Mouse (Mus musculus): ENCODE data around the gene Scrn1. TPM values are rescaled to one million over a fixed set of nuclear protein-coding genes. Genes with fewer than 3 reads are reported as not detected.
A peak's percentile ranks its signal among the peaks of the same experiment; 100 is the strongest.

Scrn1 gene
- total and polyA plus RNA-seq, 2 experiments from 2014 or later = 91.7 to 121 TPM

DNA sequence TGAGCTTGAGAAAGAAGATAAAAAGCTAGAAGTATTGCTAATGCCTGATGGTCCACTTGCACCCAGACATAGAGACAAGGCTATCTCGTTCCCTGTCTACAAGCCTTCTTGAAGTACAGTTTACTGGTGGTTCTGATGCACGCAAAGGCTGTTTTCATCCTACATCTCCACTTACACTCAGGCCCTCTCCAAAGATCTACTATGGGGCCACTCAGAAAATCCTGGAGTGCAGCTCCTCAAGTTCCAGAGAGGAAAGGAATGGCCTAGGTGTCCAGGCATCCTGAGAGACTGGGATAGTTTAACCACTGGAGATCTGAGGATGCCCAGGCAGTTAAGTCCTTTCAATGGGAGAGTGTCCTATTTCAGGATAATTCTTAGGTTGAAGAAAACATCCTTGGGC lies 24.4 kb upstream of the Scrn1 start:
- no peak for TF ChIP-seq CTCF (IDR thresholded peaks at IDR 0.05; ENCODE audit: low read depth)
- Histone ChIP-seq H3K36me3 (ENCODE audit: insufficient read depth, low read length) (no peaks in the 10 kb centered on the region), H3K4me2 (ENCODE audit: low read depth, low read length) (no peak overlapping the region), H3K9ac (replicated peaks; ENCODE audit: low read length) (no peak overlapping the region), H3K4me3 (ENCODE audit: low read length) (no peak overlapping the region), H3K27me3 (ENCODE audit: insufficient read depth, low read length) (no peaks in the 10 kb centered on the region), H3K9me3 (ENCODE audit: low read length) (no peaks in the 10 kb centered on the region), H3K27ac (no peak overlapping the region), H3K4me1 (ENCODE audit: insufficient read depth, low read length) (peaks cover 5% of the 10 kb centered on the region; the same call in 1 of the 2 replicates)
- no peak for ATAC-seq
- DNase-seq (ENCODE audit: low spot score) = no peak
- 88% methylated on average over 2 of the region's 2 CpGs for WGBS

- no peak for TF ChIP-seq CTCF (IDR thresholded peaks at IDR 0.05; ENCODE audit: low read depth)
- no peaks in the 10 kb centered on the region for H3K4me1 ChIP-seq (ENCODE audit: insufficient read depth, low read length)
- H3K27me3 ChIP-seq (ENCODE audit: insufficient read depth, low read length) = no peaks in the 10 kb centered on the region
- H3K36me3 ChIP-seq (ENCODE audit: insufficient read depth, low read length) = no peaks in the 10 kb centered on the region
- 24% methylated on average over 1 of the region's 1 CpGs for WGBS
- no peaks in the 10 kb centered on the region for H3K9me3 ChIP-seq (ENCODE audit: low read length)
- DNase-seq (ENCODE audit: low spot score) = no peak
- H3K27ac ChIP-seq = no peak overlapping the region
- no peak overlapping the region for H3K9ac ChIP-seq (replicated peaks; ENCODE audit: low read length)
- H3K4me2 ChIP-seq (ENCODE audit: low read depth, low read length) = no peak overlapping the region
- ATAC-seq = no peak
- no peak overlapping the region for H3K4me3 ChIP-seq (ENCODE audit: low read length)
These were observed 21.9 kb upstream of the Scrn1 start for GRCm38 (mm10) chr6:54588212-54588611.

GRCm38 (mm10) chr6:54587683-54588082 lies 21.4 kb upstream of the Scrn1 start:
- Histone ChIP-seq H3K4me2 (ENCODE audit: low read depth, low read length) (no peak overlapping the region), H3K4me1 (ENCODE audit: insufficient read depth, low read length) (no peaks in the 10 kb centered on the region), H3K4me3 (ENCODE audit: low read length) (no peak overlapping the region), H3K36me3 (ENCODE audit: insufficient read depth, low read length) (no peaks in the 10 kb centered on the region), H3K27ac (no peak overlapping the region), H3K9me3 (ENCODE audit: low read length) (no peaks in the 10 kb centered on the region), H3K27me3 (ENCODE audit: insufficient read depth, low read length) (no peaks in the 10 kb centered on the region), H3K9ac (replicated peaks; ENCODE audit: low read length) (no peak overlapping the region)
- DNase-seq (ENCODE audit: low spot score) = no peak
- no peak for ATAC-seq
- no peak for TF ChIP-seq CTCF (IDR thresholded peaks at IDR 0.05; ENCODE audit: low read depth)
- WGBS = 90% methylated on average over 4 of the region's 4 CpGs

GRCm38 (mm10) chr6:54586911-54587310 lies 20.6 kb upstream of the Scrn1 start:
- Histone ChIP-seq H3K27me3 (ENCODE audit: insufficient read depth, low read length) (no peaks in the 10 kb centered on the region), H3K36me3 (ENCODE audit: insufficient read depth, low read length) (no peaks in the 10 kb centered on the region), H3K27ac (no peak overlapping the region), H3K9ac (replicated peaks; ENCODE audit: low read length) (no peak overlapping the region), H3K9me3 (ENCODE audit: low read length) (no peaks in the 10 kb centered on the region), H3K4me2 (ENCODE audit: low read depth, low read length) (no peak overlapping the region), H3K4me3 (ENCODE audit: low read length) (no peak overlapping the region), H3K4me1 (ENCODE audit: insufficient read depth, low read length) (no peaks in the 10 kb centered on the region)
- TF ChIP-seq CTCF (IDR thresholded peaks at IDR 0.05; ENCODE audit: low read depth) = no peak
- ATAC-seq (no peak), DNase-seq (ENCODE audit: low spot score) (no peak)
- WGBS = 60% methylated on average over 8 of the region's 8 CpGs

- TF ChIP-seq CTCF (IDR thresholded peaks at IDR 0.05; ENCODE audit: low read depth) = peak; percentile 80
- Histone ChIP-seq H3K4me2 (ENCODE audit: low read depth, low read length) (no peak overlapping the region), H3K36me3 (ENCODE audit: insufficient read depth, low read length) (no peaks in the 10 kb centered on the region), H3K9me3 (ENCODE audit: low read length) (no peaks in the 10 kb centered on the region), H3K4me3 (ENCODE audit: low read length) (no peak overlapping the region), H3K4me1 (ENCODE audit: insufficient read depth, low read length) (no peaks in the 10 kb centered on the region), H3K27me3 (ENCODE audit: insufficient read depth, low read length) (no peaks in the 10 kb centered on the region), H3K27ac (no peak overlapping the region), H3K9ac (replicated peaks; ENCODE audit: low read length) (no peak overlapping the region)
- peak; percentile 84 for DNase-seq (ENCODE audit: low spot score)
- no peak for ATAC-seq
- WGBS = 25% methylated on average over 2 of the region's 2 CpGs
These were observed 19.9 kb upstream of the Scrn1 start for GRCm38 (mm10) chr6:54586175-54586574.

DNA sequence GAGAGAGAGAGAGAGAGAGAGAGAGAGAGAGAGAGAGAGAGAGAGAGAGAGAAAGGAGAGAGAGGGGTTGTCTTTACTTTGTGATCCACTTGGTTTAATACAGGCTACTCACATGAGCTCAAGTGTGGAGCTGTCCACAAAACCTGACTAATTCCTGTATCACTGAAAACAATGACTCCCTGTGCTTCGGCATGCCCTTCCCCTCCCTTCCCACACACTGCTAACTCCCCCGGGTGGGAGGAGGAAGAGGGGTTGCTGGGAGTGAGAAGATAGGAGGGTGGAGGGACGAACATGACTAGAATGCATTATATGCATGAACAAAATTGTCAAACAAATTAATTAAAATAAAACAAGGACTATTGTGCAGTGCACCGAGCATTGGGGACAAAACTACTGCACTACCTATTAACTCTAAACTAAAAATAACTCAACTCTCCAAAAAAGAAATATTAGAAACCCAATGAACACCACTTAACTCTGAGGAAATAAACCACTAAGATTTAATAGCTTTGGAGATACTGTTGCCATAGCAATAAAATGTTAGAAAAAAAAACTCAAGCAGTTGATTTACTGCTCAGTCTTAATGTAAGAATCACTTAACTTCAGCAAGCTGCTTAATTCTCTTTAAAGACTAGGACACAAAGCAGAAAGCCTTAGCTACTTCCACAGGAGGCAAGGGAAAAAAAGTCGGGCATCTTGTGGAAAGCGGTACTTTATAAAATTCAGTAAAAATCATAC lies 7.1 kb upstream of the Scrn1 start:
- Histone ChIP-seq H3K27me3 (ENCODE audit: insufficient read depth, low read length) (no peaks in the 10 kb centered on the region), H3K4me2 (ENCODE audit: low read depth, low read length) (no peak overlapping the region), H3K36me3 (ENCODE audit: insufficient read depth, low read length) (no peaks in the 10 kb centered on the region), H3K4me3 (ENCODE audit: low read length) (no peak overlapping the region), H3K9ac (replicated peaks; ENCODE audit: low read length) (no peak overlapping the region), H3K9me3 (ENCODE audit: low read length) (no peaks in the 10 kb centered on the region), H3K4me1 (ENCODE audit: insufficient read depth, low read length) (peaks cover 3% of the 10 kb centered on the region; the same call in 1 of the 2 replicates), H3K27ac (no peak overlapping the region)
- DNase-seq (ENCODE audit: low spot score) (peak; percentile 31), ATAC-seq (peak; percentile 53; the same call in 1 of the 2 replicates)
- TF ChIP-seq CTCF (IDR thresholded peaks at IDR 0.05; ENCODE audit: low read depth) = no peak
- WGBS = 15% methylated on average over 6 of the region's 6 CpGs

DNA sequence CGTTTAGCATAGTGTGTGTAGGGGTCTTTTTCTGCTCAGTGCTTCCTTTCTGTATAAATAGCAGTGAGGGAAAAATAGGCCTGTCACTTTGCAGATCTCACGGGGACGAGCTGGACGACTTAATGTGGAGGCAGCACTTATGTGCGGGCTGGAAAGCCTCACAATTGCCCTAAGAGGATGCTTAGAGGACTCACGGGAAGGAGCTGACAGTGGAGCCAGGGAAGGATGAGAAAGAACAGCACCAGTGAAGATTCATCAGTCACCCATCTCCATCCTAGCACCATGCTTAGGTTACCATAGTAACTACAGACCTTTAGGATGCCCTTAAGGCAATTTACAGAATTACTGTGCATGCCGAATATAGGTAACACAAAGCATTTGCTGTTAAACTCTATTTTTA lies 3.5 kb upstream of the Scrn1 start:
- 18% methylated on average over 7 of the region's 7 CpGs for WGBS
- no peaks in the 10 kb centered on the region for H3K9me3 ChIP-seq (ENCODE audit: low read length)
- H3K4me3 ChIP-seq (ENCODE audit: low read length) = no peak overlapping the region
- H3K4me1 ChIP-seq (ENCODE audit: insufficient read depth, low read length) = peaks cover 4% of the 10 kb centered on the region; the same call in 1 of the 2 replicates
- H3K27ac ChIP-seq = peak overlapping the region; percentile 48; the same call in 1 of the 2 replicates
- no peak for TF ChIP-seq CTCF (IDR thresholded peaks at IDR 0.05; ENCODE audit: low read depth)
- peak overlapping the region; percentile 19; the same call in 1 of the 2 replicates for H3K4me2 ChIP-seq (ENCODE audit: low read depth, low read length)
- H3K36me3 ChIP-seq (ENCODE audit: insufficient read depth, low read length) = no peaks in the 10 kb centered on the region
- H3K9ac ChIP-seq (replicated peaks; ENCODE audit: low read length) = no peak overlapping the region
- ATAC-seq (no peak), DNase-seq (ENCODE audit: low spot score) (peak; percentile 16)
- no peaks in the 10 kb centered on the region for H3K27me3 ChIP-seq (ENCODE audit: insufficient read depth, low read length)
